Mouse (Mus musculus): ENCODE data around the gene 1810010D01Rik.

GRCm38 (mm10) chr7:145215476-145215875 lies 7.6 kb upstream of the 1810010D01Rik start:
- TF ChIP-seq CTCF (IDR thresholded peaks at IDR 0.05; ENCODE audit: borderline replicate concordance, control insufficient read depth, extremely low read depth, insufficient read depth, low read length, poor library complexity) (no peak), POLR2A (IDR thresholded peaks at IDR 0.05; ENCODE audit: control insufficient read depth, extremely low read depth, insufficient read depth, low read length, poor library complexity) (no peak)

Measured in thymus, adult 2 months (tissue).